Mouse (Mus musculus): ENCODE measurements around the gene Efnb2. TPM values are rescaled to one million over a fixed set of nuclear protein-coding genes. Genes with fewer than 3 reads are reported as not detected.

The Efnb2 gene
- polyA plus RNA-seq, 1 experiment from 2014 or later = 27.4 TPM

DNA sequence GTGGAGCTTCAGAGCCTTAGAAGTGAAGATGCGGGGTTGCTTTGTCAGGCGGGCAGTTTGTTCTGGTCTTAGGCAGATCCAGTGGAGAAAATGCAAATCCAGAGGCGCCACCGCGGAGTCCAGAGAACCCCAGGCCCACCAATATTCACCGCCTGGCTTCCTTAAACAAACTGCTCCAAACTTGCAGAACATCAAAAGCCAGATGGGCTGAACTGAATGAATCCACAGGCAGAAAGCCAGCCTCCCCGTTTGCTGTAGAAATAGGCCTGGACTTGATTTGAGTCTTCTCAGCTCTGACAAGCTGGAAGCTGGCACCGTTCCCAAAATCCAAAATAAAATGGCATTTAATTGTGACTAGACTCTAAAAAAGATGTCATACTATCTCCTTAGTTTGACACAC, 11.1 kb downstream of the Efnb2 start:
- 61% methylated on average over 8 of the region's 8 CpGs for WGBS
- Histone ChIP-seq H3K36me3 (ENCODE audit: insufficient read depth, low read length) (no peaks in the 10 kb centered on the region), H3K9me3 (replicated peaks; ENCODE audit: low read length) (no peaks in the 10 kb centered on the region), H3K4me3 (replicated peaks; ENCODE audit: low read depth, low read length) (no peak overlapping the region), H3K9ac (ENCODE audit: low read depth, low read length) (no peak overlapping the region), H3K27ac (no peak overlapping the region), H3K4me2 (ENCODE audit: low read length) (peak overlapping the region; percentile 21; the same call in 1 of the 2 replicates), H3K27me3 (ENCODE audit: insufficient read depth, low read length) (no peaks in the 10 kb centered on the region), H3K4me1 (replicated peaks; ENCODE audit: insufficient read depth, low read length) (peaks cover 4% of the 10 kb centered on the region)
- ATAC-seq (replicated peaks; ENCODE audit: low FRiP score, low read depth) (no peak), DNase-seq (ENCODE audit: low spot score) (no peak)
- no peak for TF ChIP-seq CTCF (IDR thresholded peaks at IDR 0.05; ENCODE audit: low read depth)

DNA sequence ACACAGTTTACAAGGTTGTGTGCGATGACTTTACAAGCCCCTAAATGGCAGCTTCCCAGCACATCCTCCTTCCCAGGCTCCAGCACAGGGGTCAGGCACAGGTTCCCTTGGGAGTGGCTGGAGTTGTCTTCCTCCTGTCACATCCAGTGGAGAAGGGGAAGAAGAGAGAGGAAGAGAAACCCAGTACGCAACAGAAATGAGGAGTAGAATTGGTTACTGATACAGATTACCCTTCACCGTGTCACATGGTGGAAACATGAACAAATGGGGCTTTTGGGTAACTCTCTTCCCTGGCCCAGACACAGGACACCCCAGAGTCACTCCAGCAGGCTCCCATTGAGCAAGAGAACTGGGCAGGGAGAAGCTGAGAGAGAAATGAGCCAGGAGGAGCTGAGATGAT, 11.5 kb downstream of the Efnb2 start:
- TF ChIP-seq CTCF (IDR thresholded peaks at IDR 0.05; ENCODE audit: low read depth) = no peak
- DNase-seq (ENCODE audit: low spot score) (no peak), ATAC-seq (replicated peaks; ENCODE audit: low FRiP score, low read depth) (no peak)
- Histone ChIP-seq H3K36me3 (ENCODE audit: insufficient read depth, low read length) (no peaks in the 10 kb centered on the region), H3K27ac (no peak overlapping the region), H3K4me1 (replicated peaks; ENCODE audit: insufficient read depth, low read length) (peaks cover 5% of the 10 kb centered on the region), H3K9me3 (replicated peaks; ENCODE audit: low read length) (no peaks in the 10 kb centered on the region), H3K4me3 (replicated peaks; ENCODE audit: low read depth, low read length) (no peak overlapping the region), H3K4me2 (ENCODE audit: low read length) (peak overlapping the region; percentile 16; the same call in 1 of the 2 replicates), H3K27me3 (ENCODE audit: insufficient read depth, low read length) (no peaks in the 10 kb centered on the region), H3K9ac (ENCODE audit: low read depth, low read length) (no peak overlapping the region)
- WGBS = 74% methylated on average over 3 of the region's 3 CpGs

DNA sequence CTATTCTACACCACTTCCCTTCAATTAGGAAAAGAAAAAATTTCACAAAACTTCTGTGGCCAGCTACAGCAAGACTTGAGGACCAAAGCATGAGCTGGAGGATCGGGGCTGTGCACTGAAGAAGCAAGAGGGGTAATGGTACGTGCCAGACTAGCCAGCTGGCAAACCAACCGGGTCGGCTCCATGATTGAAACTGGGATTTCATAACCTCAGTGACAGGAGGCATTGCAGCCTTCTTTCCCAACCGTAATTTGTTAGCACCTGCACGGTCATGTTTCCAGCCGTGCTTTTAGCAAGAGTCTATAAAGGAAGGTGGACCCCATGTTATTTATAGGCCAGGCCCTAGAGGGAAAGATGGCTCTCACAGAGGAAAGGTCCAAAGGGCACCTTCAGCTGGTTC, 12.4 kb downstream of the Efnb2 start:
- DNase-seq (ENCODE audit: low spot score) (no peak), ATAC-seq (replicated peaks; ENCODE audit: low FRiP score, low read depth) (no peak)
- Histone ChIP-seq H3K9me3 (replicated peaks; ENCODE audit: low read length) (no peaks in the 10 kb centered on the region), H3K27ac (no peak overlapping the region), H3K27me3 (ENCODE audit: insufficient read depth, low read length) (no peaks in the 10 kb centered on the region), H3K4me2 (ENCODE audit: low read length) (no peak overlapping the region), H3K4me1 (replicated peaks; ENCODE audit: insufficient read depth, low read length) (peaks cover 10% of the 10 kb centered on the region; the same call in 1 of the 2 replicates), H3K4me3 (replicated peaks; ENCODE audit: low read depth, low read length) (no peak overlapping the region; the same call in 1 of the 2 replicates), H3K9ac (ENCODE audit: low read depth, low read length) (no peak overlapping the region), H3K36me3 (ENCODE audit: insufficient read depth, low read length) (no peaks in the 10 kb centered on the region)
- TF ChIP-seq CTCF (IDR thresholded peaks at IDR 0.05; ENCODE audit: low read depth) = no peak
- WGBS = 55% methylated on average over 7 of the region's 7 CpGs

- TF ChIP-seq CTCF (IDR thresholded peaks at IDR 0.05; ENCODE audit: low read depth) = no peak
- Histone ChIP-seq H3K9ac (ENCODE audit: low read depth, low read length) (no peak overlapping the region), H3K4me1 (replicated peaks; ENCODE audit: insufficient read depth, low read length) (peaks cover 6% of the 10 kb centered on the region; the same call in 1 of the 2 replicates), H3K36me3 (ENCODE audit: insufficient read depth, low read length) (no peaks in the 10 kb centered on the region), H3K9me3 (replicated peaks; ENCODE audit: low read length) (no peaks in the 10 kb centered on the region), H3K4me3 (replicated peaks; ENCODE audit: low read depth, low read length) (no peak overlapping the region), H3K27me3 (ENCODE audit: insufficient read depth, low read length) (no peaks in the 10 kb centered on the region), H3K4me2 (ENCODE audit: low read length) (0 out of 2 replicates have a peak overlapping the region, but pooled peaks have one; percentile 16), H3K27ac (no peak overlapping the region)
- ATAC-seq (replicated peaks; ENCODE audit: low FRiP score, low read depth) (no peak), DNase-seq (ENCODE audit: low spot score) (no peak)
- WGBS = 49% methylated on average over 7 of the region's 7 CpGs
Observed at GRCm38 (mm10) chr8:8647824-8648223, 13.2 kb downstream of the Efnb2 start.

GRCm38 (mm10) chr8:8647319-8647718, 13.7 kb downstream of the Efnb2 start:
- Histone ChIP-seq H3K4me2 (ENCODE audit: low read length) (no peak overlapping the region), H3K9me3 (replicated peaks; ENCODE audit: low read length) (no peaks in the 10 kb centered on the region), H3K4me1 (replicated peaks; ENCODE audit: insufficient read depth, low read length) (peaks cover 6% of the 10 kb centered on the region; the same call in 1 of the 2 replicates), H3K27me3 (ENCODE audit: insufficient read depth, low read length) (no peaks in the 10 kb centered on the region), H3K4me3 (replicated peaks; ENCODE audit: low read depth, low read length) (no peak overlapping the region), H3K9ac (ENCODE audit: low read depth, low read length) (no peak overlapping the region), H3K36me3 (ENCODE audit: insufficient read depth, low read length) (no peaks in the 10 kb centered on the region), H3K27ac (no peak overlapping the region)
- peak; percentile 70 for DNase-seq (ENCODE audit: low spot score)
- ATAC-seq (replicated peaks; ENCODE audit: low FRiP score, low read depth) = no peak
- TF ChIP-seq CTCF (IDR thresholded peaks at IDR 0.05; ENCODE audit: low read depth) = peak; percentile 63
- WGBS = 51% methylated on average over 3 of the region's 3 CpGs

- no peaks in the 10 kb centered on the region for H3K27me3 ChIP-seq (ENCODE audit: insufficient read depth, low read length)
- no peak overlapping the region for H3K4me2 ChIP-seq (ENCODE audit: low read length)
- TF ChIP-seq CTCF (IDR thresholded peaks at IDR 0.05; ENCODE audit: low read depth) = no peak
- H3K27ac ChIP-seq = no peak overlapping the region; the same call in 1 of the 2 replicates
- DNase-seq (ENCODE audit: low spot score) (no peak), ATAC-seq (replicated peaks; ENCODE audit: low FRiP score, low read depth) (no peak)
- no peaks in the 10 kb centered on the region for H3K36me3 ChIP-seq (ENCODE audit: insufficient read depth, low read length)
- no peak overlapping the region for H3K9ac ChIP-seq (ENCODE audit: low read depth, low read length)
- H3K4me3 ChIP-seq (replicated peaks; ENCODE audit: low read depth, low read length) = no peak overlapping the region
- H3K4me1 ChIP-seq (replicated peaks; ENCODE audit: insufficient read depth, low read length) = peaks cover 6% of the 10 kb centered on the region; the same call in 1 of the 2 replicates
- H3K9me3 ChIP-seq (replicated peaks; ENCODE audit: low read length) = no peaks in the 10 kb centered on the region
- WGBS = 62% methylated on average over 11 of the region's 11 CpGs
Observed at GRCm38 (mm10) chr8:8644160-8644915, 16.7 kb downstream of the Efnb2 start.
